Mouse (Mus musculus) lung, adult 2 months (tissue): ENCODE data around the gene Tcp1.

Source experiments
- CTCF ChIP-seq: fragments of 200-500 bp; IDR thresholded peaks from 2 replicates; pipeline ENCODE4 v1.5.1; 2011; ENCODE audit warnings: mild to moderate bottlenecking, low read length, control low read depth; ENCODE audit not compliant: insufficient read depth
- POLR2A ChIP-seq: fragments of 200-500 bp; IDR thresholded peaks from 2 replicates; pipeline ENCODE4 v1.6.1; 2011; ENCODE audit warnings: low read depth, mild to moderate bottlenecking, control low read depth, low read length, borderline replicate concordance; ENCODE audit errors: extremely low read depth

- TF ChIP-seq CTCF = no peak
- TF ChIP-seq POLR2A = no peak
These were observed 41.2 kb downstream of the Tcp1 start for GRCm38 (mm10) chr17:12956664-12957063.
